Mouse (Mus musculus) bone marrow, adult 2 months (tissue): ENCODE data around the gene Cradd.

Experiments used
- CTCF ChIP-seq: fragments of 200-500 bp; IDR thresholded peaks from 2 replicates; pipeline ENCODE4 v1.5.1; 2011; ENCODE audit warnings: low read length, control low read depth; ENCODE audit not compliant: control insufficient read depth, insufficient read depth
- POLR2A ChIP-seq: fragments of 200-500 bp; IDR thresholded peaks from 2 replicates; pipeline ENCODE4 v1.6.1; 2011; ENCODE audit warnings: low read depth, mild to moderate bottlenecking, control low read depth, low read length, borderline replicate concordance; ENCODE audit not compliant: control insufficient read depth

GRCm38 (mm10) chr10:95193875-95194281 lies 130.1 kb downstream of the Cradd start:
- TF ChIP-seq CTCF (no peak), POLR2A (no peak)
